Mouse (Mus musculus): Measurements from ENCODE around the gene Sec63. TPM values are rescaled to one million over a fixed set of nuclear protein-coding genes. Genes with fewer than 3 reads are reported as not detected.

Sec63 gene
- polyA plus RNA-seq, 1 experiment from 2014 or later: 11.2 TPM

GRCm38 (mm10) chr10:42754341-42754740 lies 7.0 kb upstream of the Sec63 start:
- WGBS (ENCODE audit: insufficient replicate concordance): 37% methylated on average over 2 of the region's 2 CpGs
- ATAC-seq (ENCODE audit: low read depth): no peak

GRCm38 (mm10) chr10:42759741-42760140 lies 1.6 kb upstream of the Sec63 start:
- 75% methylated on average over 4 of the region's 4 CpGs for WGBS (ENCODE audit: insufficient replicate concordance)
- Histone ChIP-seq H3K9me3 (replicated peaks; ENCODE audit: control insufficient read depth, low read length) (no peaks in the 10 kb centered on the region), H3K9ac (ENCODE audit: low read depth, low read length) (no peak overlapping the region), H3K27ac (ENCODE audit: low read length) (no peak overlapping the region), H3K4me3 (ENCODE audit: low read depth, low read length) (no peak overlapping the region), H3K4me1 (ENCODE audit: control insufficient read depth, low read depth, low read length) (peaks cover 21% of the 10 kb centered on the region), H3K36me3 (ENCODE audit: control insufficient read depth, insufficient read depth) (no peaks in the 10 kb centered on the region), H3K4me2 (ENCODE audit: low read depth, low read length) (no peak overlapping the region), H3K27me3 (ENCODE audit: control insufficient read depth, insufficient read depth, low read depth, low read length) (no peaks in the 10 kb centered on the region)
- no peak for ATAC-seq (ENCODE audit: low read depth)

More at GRCm38 (mm10) chr10:42754341-42754740, 7.0 kb upstream of the Sec63 start:
- no peaks in the 10 kb centered on the region for H3K36me3 ChIP-seq (ENCODE audit: control insufficient read depth, insufficient read depth)
- no peak overlapping the region for H3K9ac ChIP-seq (ENCODE audit: low read depth, low read length)
- H3K4me1 ChIP-seq (ENCODE audit: control insufficient read depth, low read depth, low read length): no peaks in the 10 kb centered on the region
- no peaks in the 10 kb centered on the region for H3K9me3 ChIP-seq (replicated peaks; ENCODE audit: control insufficient read depth, low read length)
- H3K27me3 ChIP-seq (ENCODE audit: control insufficient read depth, insufficient read depth, low read depth, low read length): no peaks in the 10 kb centered on the region
- H3K4me3 ChIP-seq (ENCODE audit: low read depth, low read length): no peak overlapping the region
- H3K27ac ChIP-seq (ENCODE audit: low read length): no peak overlapping the region
- no peak overlapping the region for H3K4me2 ChIP-seq (ENCODE audit: low read depth, low read length)

GRCm38 (mm10) chr10:42760329-42760728 lies 967 bp upstream of the Sec63 start:
- Histone ChIP-seq H3K4me1 (ENCODE audit: control insufficient read depth, low read depth, low read length) (peaks cover 24% of the 10 kb centered on the region), H3K36me3 (ENCODE audit: control insufficient read depth, insufficient read depth) (no peaks in the 10 kb centered on the region), H3K4me3 (ENCODE audit: low read depth, low read length) (no peak overlapping the region), H3K9me3 (replicated peaks; ENCODE audit: control insufficient read depth, low read length) (no peaks in the 10 kb centered on the region), H3K4me2 (ENCODE audit: low read depth, low read length) (peak overlapping the region; percentile 93), H3K27me3 (ENCODE audit: control insufficient read depth, insufficient read depth, low read depth, low read length) (no peaks in the 10 kb centered on the region), H3K27ac (ENCODE audit: low read length) (no peak overlapping the region), H3K9ac (ENCODE audit: low read depth, low read length) (no peak overlapping the region)
- WGBS (ENCODE audit: insufficient replicate concordance): 43% methylated on average over 8 of the region's 8 CpGs
- ATAC-seq (ENCODE audit: low read depth): no peak

- Histone ChIP-seq H3K9ac (ENCODE audit: low read depth, low read length) (peak overlapping the region; percentile 87), H3K4me2 (ENCODE audit: low read depth, low read length) (peak overlapping the region; percentile 93), H3K36me3 (ENCODE audit: control insufficient read depth, insufficient read depth) (no peaks in the 10 kb centered on the region), H3K4me3 (ENCODE audit: low read depth, low read length) (peak overlapping the region; percentile 75), H3K27ac (ENCODE audit: low read length) (peak overlapping the region; percentile 82), H3K4me1 (ENCODE audit: control insufficient read depth, low read depth, low read length) (peaks cover 24% of the 10 kb centered on the region), H3K27me3 (ENCODE audit: control insufficient read depth, insufficient read depth, low read depth, low read length) (no peaks in the 10 kb centered on the region), H3K9me3 (replicated peaks; ENCODE audit: control insufficient read depth, low read length) (no peaks in the 10 kb centered on the region)
- peak; percentile 67 for ATAC-seq (ENCODE audit: low read depth)
- under 1% methylated on average over 66 of the region's 66 CpGs for WGBS (ENCODE audit: insufficient replicate concordance)
These were observed 789 bp downstream of the Sec63 start for GRCm38 (mm10) chr10:42761901-42762669.

GRCm38 (mm10) chr10:42762670-42763058 lies 1.4 kb downstream of the Sec63 start:
- Histone ChIP-seq H3K9ac (ENCODE audit: low read depth, low read length) (peak overlapping the region; percentile 87), H3K4me3 (ENCODE audit: low read depth, low read length) (peak overlapping the region; percentile 75), H3K4me1 (ENCODE audit: control insufficient read depth, low read depth, low read length) (peaks cover 24% of the 10 kb centered on the region), H3K27me3 (ENCODE audit: control insufficient read depth, insufficient read depth, low read depth, low read length) (no peaks in the 10 kb centered on the region), H3K4me2 (ENCODE audit: low read depth, low read length) (peak overlapping the region; percentile 93), H3K27ac (ENCODE audit: low read length) (peak overlapping the region; percentile 82; the same call in 1 of the 2 replicates), H3K36me3 (ENCODE audit: control insufficient read depth, insufficient read depth) (no peaks in the 10 kb centered on the region), H3K9me3 (replicated peaks; ENCODE audit: control insufficient read depth, low read length) (no peaks in the 10 kb centered on the region)
- ATAC-seq (ENCODE audit: low read depth): no peak
- WGBS (ENCODE audit: insufficient replicate concordance): 0% methylated on average over 6 of the region's 6 CpGs

GRCm38 (mm10) chr10:42763246-42763645 lies 1.9 kb downstream of the Sec63 start:
- no peaks in the 10 kb centered on the region for H3K27me3 ChIP-seq (ENCODE audit: control insufficient read depth, insufficient read depth, low read depth, low read length)
- no peaks in the 10 kb centered on the region for H3K36me3 ChIP-seq (ENCODE audit: control insufficient read depth, insufficient read depth)
- H3K9me3 ChIP-seq (replicated peaks; ENCODE audit: control insufficient read depth, low read length): no peaks in the 10 kb centered on the region
- no peak for ATAC-seq (ENCODE audit: low read depth)
- peak overlapping the region; percentile 75 for H3K4me3 ChIP-seq (ENCODE audit: low read depth, low read length)
- WGBS (ENCODE audit: insufficient replicate concordance): 49% methylated on average over 4 of the region's 4 CpGs
- peaks cover 24% of the 10 kb centered on the region for H3K4me1 ChIP-seq (ENCODE audit: control insufficient read depth, low read depth, low read length)
- H3K4me2 ChIP-seq (ENCODE audit: low read depth, low read length): peak overlapping the region; percentile 93
- H3K9ac ChIP-seq (ENCODE audit: low read depth, low read length): no peak overlapping the region
- H3K27ac ChIP-seq (ENCODE audit: low read length): no peak overlapping the region

- Histone ChIP-seq H3K9me3 (replicated peaks; ENCODE audit: control insufficient read depth, low read length) (no peaks in the 10 kb centered on the region), H3K9ac (ENCODE audit: low read depth, low read length) (no peak overlapping the region), H3K36me3 (ENCODE audit: control insufficient read depth, insufficient read depth) (no peaks in the 10 kb centered on the region), H3K27ac (ENCODE audit: low read length) (no peak overlapping the region), H3K4me3 (ENCODE audit: low read depth, low read length) (no peak overlapping the region), H3K27me3 (ENCODE audit: control insufficient read depth, insufficient read depth, low read depth, low read length) (no peaks in the 10 kb centered on the region), H3K4me1 (ENCODE audit: control insufficient read depth, low read depth, low read length) (peaks cover 24% of the 10 kb centered on the region), H3K4me2 (ENCODE audit: low read depth, low read length) (no peak overlapping the region)
- no peak for ATAC-seq (ENCODE audit: low read depth)
These were observed 4.0 kb downstream of the Sec63 start for GRCm38 (mm10) chr10:42765344-42765743.

- Histone ChIP-seq H3K9me3 (replicated peaks; ENCODE audit: control insufficient read depth, low read length) (no peaks in the 10 kb centered on the region), H3K4me2 (ENCODE audit: low read depth, low read length) (no peak overlapping the region), H3K27ac (ENCODE audit: low read length) (no peak overlapping the region), H3K9ac (ENCODE audit: low read depth, low read length) (no peak overlapping the region), H3K4me1 (ENCODE audit: control insufficient read depth, low read depth, low read length) (no peaks in the 10 kb centered on the region), H3K27me3 (ENCODE audit: control insufficient read depth, insufficient read depth, low read depth, low read length) (no peaks in the 10 kb centered on the region), H3K4me3 (ENCODE audit: low read depth, low read length) (no peak overlapping the region), H3K36me3 (ENCODE audit: control insufficient read depth, insufficient read depth) (no peaks in the 10 kb centered on the region)
- 54% methylated on average over 3 of the region's 3 CpGs for WGBS (ENCODE audit: insufficient replicate concordance)
- no peak for ATAC-seq (ENCODE audit: low read depth)
These were observed 14.2 kb downstream of the Sec63 start for GRCm38 (mm10) chr10:42775450-42775849.

- Histone ChIP-seq H3K36me3 (ENCODE audit: control insufficient read depth, insufficient read depth) (no peaks in the 10 kb centered on the region), H3K9ac (ENCODE audit: low read depth, low read length) (no peak overlapping the region), H3K27me3 (ENCODE audit: control insufficient read depth, insufficient read depth, low read depth, low read length) (no peaks in the 10 kb centered on the region), H3K4me1 (ENCODE audit: control insufficient read depth, low read depth, low read length) (no peaks in the 10 kb centered on the region), H3K4me2 (ENCODE audit: low read depth, low read length) (no peak overlapping the region), H3K9me3 (replicated peaks; ENCODE audit: control insufficient read depth, low read length) (no peaks in the 10 kb centered on the region), H3K27ac (ENCODE audit: low read length) (no peak overlapping the region), H3K4me3 (ENCODE audit: low read depth, low read length) (no peak overlapping the region)
- 37% methylated on average over 2 of the region's 2 CpGs for WGBS (ENCODE audit: insufficient replicate concordance)
- no peak for ATAC-seq (ENCODE audit: low read depth)
These were observed 19.5 kb downstream of the Sec63 start for GRCm38 (mm10) chr10:42780753-42781152.
